20 mouse cellular contexts compared by ENCODE assay signal in the genomic region with DNA sequence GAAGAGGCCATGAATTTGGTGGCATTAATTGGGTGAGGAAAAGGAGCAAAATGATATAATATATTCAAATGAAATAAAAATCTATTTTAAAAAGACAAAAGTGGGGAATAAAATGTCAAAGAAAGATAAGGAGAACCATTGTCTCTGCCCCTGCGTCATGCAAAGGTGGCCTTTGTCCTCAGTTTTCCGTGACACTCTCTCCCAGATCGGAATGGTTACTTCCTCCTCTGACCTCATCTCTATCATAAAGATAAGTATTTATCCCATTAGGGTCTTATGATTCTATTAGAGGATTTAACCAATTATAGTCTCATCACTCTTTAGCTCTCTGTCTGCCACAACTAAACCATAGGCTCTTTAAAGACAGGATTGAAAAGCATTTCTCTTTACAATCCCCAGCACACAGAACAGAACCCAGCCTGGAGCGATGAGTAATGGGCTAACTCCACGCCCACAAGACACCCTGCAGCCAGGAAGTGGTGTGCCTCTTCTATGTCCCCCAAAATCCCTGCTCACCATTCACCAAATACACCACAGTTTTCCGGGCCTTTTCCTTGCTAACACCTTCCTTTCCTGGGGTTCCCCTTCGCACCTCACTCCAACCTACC.
DNase-seq lines count a peak whose midpoint lies in the region; ATAC-seq lines count a peak whose summit lies in the region.
"Had no signal": no experiment of that assay in that cellular context is flagged by ENCODE, and none has a peak within 500 bp of the region (broad histone marks: within the 10 kb centered on the region; RNA-seq: fewer than 3 reads in every experiment).

No protein-coding gene starts in this region.

- no peak overlapping the region for H3K9ac ChIP-seq in hindbrain, embryonic 14.5 days
- no peak overlapping the region for H3K9ac ChIP-seq in kidney, embryonic 14.5 days (ENCODE audit: low read depth, low read length)
- no peak overlapping the region for H3K9ac ChIP-seq in intestine, embryonic 16.5 days (ENCODE audit: low read depth, low read length)
- H3K9ac ChIP-seq: embryonic facial prominence, embryonic 13.5 days; embryonic facial prominence, embryonic 15.5 days had no signal

- DNase-seq in hindbrain, embryonic 14.5 days (ENCODE audit: low spot score), result peak; percentile 22
- DNase-seq in hindbrain, embryonic 10.5 days (ENCODE audit: low spot score), result no peak
- no peak for DNase-seq in kidney, postnatal 10 days
- DNase-seq in spleen, postnatal 36 days (ENCODE audit: low spot score in 2 of 2), result no peak
- DNase-seq: adrenal gland, adult 8-10 months; adrenal gland, postnatal 14 days; adrenal gland, postnatal 36 days; cerebellum, adult 11-12 months; cerebellum, adult 9-11 months; cerebellum, postnatal 36 days; embryo, embryonic 11 days had no signal

- no peak for ATAC-seq in hindbrain, embryonic 14.5 days (ENCODE audit: low FRiP score)
- peak; percentile 55; the same call in 1 of the 2 replicates for ATAC-seq in kidney, embryonic 14.5 days (ENCODE audit: low FRiP score, low TSS enrichment)
- ATAC-seq in intestine, embryonic 16.5 days, result peak; percentile 63; the same call in 1 of the 2 replicates
- ATAC-seq: activated CD4-positive, CD25-positive, alpha-beta regulatory T cell, adult 4 months; forebrain, embryonic 14.5 days; forebrain, embryonic 16.5 days; Patski had no signal

- no peak overlapping the region for H3K4me2 ChIP-seq in hindbrain, embryonic 14.5 days (replicated peaks)
- H3K4me2 ChIP-seq in kidney, embryonic 14.5 days (replicated peaks; ENCODE audit: low read depth, low read length), result no peak overlapping the region
- no peak overlapping the region for H3K4me2 ChIP-seq in intestine, embryonic 16.5 days (ENCODE audit: low read depth, low read length)
- H3K4me2 ChIP-seq: embryonic facial prominence, embryonic 13.5 days; embryonic facial prominence, embryonic 15.5 days had no signal

- H3K4me1 ChIP-seq in hindbrain, embryonic 14.5 days (replicated peaks; ENCODE audit: control insufficient read depth, insufficient read depth, low read length), result no peaks in the 10 kb centered on the region
- no peaks in the 10 kb centered on the region for H3K4me1 ChIP-seq in hindbrain, embryonic 10.5 days (replicated peaks)
- no peaks in the 10 kb centered on the region for H3K4me1 ChIP-seq in kidney, embryonic 14.5 days (ENCODE audit: control insufficient read depth, insufficient read depth, low read length)
- no peaks in the 10 kb centered on the region for H3K4me1 ChIP-seq in intestine, embryonic 16.5 days (ENCODE audit: control insufficient read depth, insufficient read depth, low read length)
- H3K4me1 ChIP-seq: embryonic facial prominence, embryonic 13.5 days; embryonic facial prominence, embryonic 15.5 days had no signal

- no peaks in the 10 kb centered on the region for H3K27me3 ChIP-seq in hindbrain, embryonic 14.5 days (ENCODE audit: control insufficient read depth, insufficient read depth, low read length)
- 0 out of 2 replicates have a peak, but pooled peaks cover 2% of the 10 kb centered on the region for H3K27me3 ChIP-seq in hindbrain, embryonic 10.5 days (ENCODE audit: insufficient read depth, poor library complexity, severe bottlenecking)
- no peaks in the 10 kb centered on the region for H3K27me3 ChIP-seq in kidney, embryonic 14.5 days (ENCODE audit: control insufficient read depth, insufficient read depth, low read length)
- H3K27me3 ChIP-seq in intestine, embryonic 16.5 days (replicated peaks; ENCODE audit: control insufficient read depth, insufficient read depth, low read length), result no peaks in the 10 kb centered on the region
- H3K27me3 ChIP-seq: embryonic facial prominence, embryonic 13.5 days; embryonic facial prominence, embryonic 15.5 days; Patski had no signal

- no peak overlapping the region for H3K27ac ChIP-seq in hindbrain, embryonic 14.5 days
- H3K27ac ChIP-seq in hindbrain, embryonic 10.5 days, result no peak overlapping the region
- H3K27ac ChIP-seq in kidney, embryonic 14.5 days (ENCODE audit: low read depth, low read length), result no peak overlapping the region
- no peak overlapping the region for H3K27ac ChIP-seq in intestine, embryonic 16.5 days (ENCODE audit: low read length)
- H3K27ac ChIP-seq: embryonic facial prominence, embryonic 13.5 days; embryonic facial prominence, embryonic 15.5 days had no signal

- 81% methylated on average over 7 of the region's 7 CpGs for WGBS in hindbrain, embryonic 14.5 days
- 85% methylated on average over 7 of the region's 7 CpGs for WGBS in hindbrain, embryonic 10.5 days
- WGBS in kidney, embryonic 14.5 days, result 79% methylated on average over 7 of the region's 7 CpGs
- 59% methylated on average over 7 of the region's 7 CpGs for WGBS in intestine, embryonic 16.5 days

- no peaks in the 10 kb centered on the region for H3K36me3 ChIP-seq in hindbrain, embryonic 14.5 days (replicated peaks; ENCODE audit: control insufficient read depth, insufficient read depth)
- no peaks in the 10 kb centered on the region for H3K36me3 ChIP-seq in hindbrain, embryonic 10.5 days
- H3K36me3 ChIP-seq in kidney, embryonic 14.5 days (ENCODE audit: control insufficient read depth, insufficient read depth, low read length), result no peaks in the 10 kb centered on the region
- H3K36me3 ChIP-seq in intestine, embryonic 16.5 days (ENCODE audit: control insufficient read depth, insufficient read depth, low read length), result no peaks in the 10 kb centered on the region
- H3K36me3 ChIP-seq: embryonic facial prominence, embryonic 13.5 days; embryonic facial prominence, embryonic 15.5 days had no signal

- no peaks in the 10 kb centered on the region for H3K9me3 ChIP-seq in hindbrain, embryonic 14.5 days (ENCODE audit: control insufficient read depth, low read length)
- no peaks in the 10 kb centered on the region for H3K9me3 ChIP-seq in hindbrain, embryonic 10.5 days
- H3K9me3 ChIP-seq in kidney, embryonic 14.5 days (ENCODE audit: control insufficient read depth, low read length), result no peaks in the 10 kb centered on the region
- no peaks in the 10 kb centered on the region for H3K9me3 ChIP-seq in intestine, embryonic 16.5 days (ENCODE audit: control insufficient read depth, low read length)
- H3K9me3 ChIP-seq: embryonic facial prominence, embryonic 13.5 days; embryonic facial prominence, embryonic 15.5 days had no signal

- H3K4me3 ChIP-seq in hindbrain, embryonic 14.5 days (replicated peaks; ENCODE audit: low read length), result no peak overlapping the region
- no peak overlapping the region for H3K4me3 ChIP-seq in hindbrain, embryonic 10.5 days
- H3K4me3 ChIP-seq in kidney, embryonic 14.5 days (ENCODE audit: low read length), result no peak overlapping the region
- no peak overlapping the region for H3K4me3 ChIP-seq in intestine, embryonic 16.5 days (ENCODE audit: low read length)
- H3K4me3 ChIP-seq: embryonic facial prominence, embryonic 13.5 days; embryonic facial prominence, embryonic 15.5 days; erythroblast, embryonic 14.5 days had no signal
